Mouse (Mus musculus): ENCODE measurements at regions not wholly inside any gene's neighbourhood (a gene's known extent, or its start where the extent isn't known, plus 50 kb on each side); places are given as distances from the start of the nearest gene placed in this dataset.

GRCm38 (mm10) chr14:62051923-62052322 is 240.5 kb upstream of the Rnaseh2b start:
- H3K27me3 ChIP-seq (ENCODE audit: control insufficient read depth, insufficient read depth, low read length): no peaks in the 10 kb centered on the region
- no peak overlapping the region for H3K27ac ChIP-seq (replicated peaks; ENCODE audit: low read depth, low read length)
- H3K9ac ChIP-seq (replicated peaks; ENCODE audit: low read length): no peak overlapping the region
- DNase-seq (ENCODE audit: low spot score) (no peak), ATAC-seq (replicated peaks; ENCODE audit: insufficient number of reproducible peaks, low FRiP score, low TSS enrichment, low read depth) (no peak)
- no peak overlapping the region for H3K4me2 ChIP-seq (ENCODE audit: low read depth, low read length)
- H3K36me3 ChIP-seq (replicated peaks; ENCODE audit: control insufficient read depth, insufficient read depth, low read depth, low read length): no peaks in the 10 kb centered on the region
- no peaks in the 10 kb centered on the region for H3K4me1 ChIP-seq (ENCODE audit: control insufficient read depth, insufficient read depth, low read length)
- no peaks in the 10 kb centered on the region; the same call in 1 of the 2 replicates for H3K9me3 ChIP-seq (replicated peaks; ENCODE audit: control insufficient read depth, low read length)
- no peak overlapping the region for H3K4me3 ChIP-seq (ENCODE audit: low read depth, low read length)
- 70% methylated on average over 1 of the region's 1 CpGs for WGBS

- Histone ChIP-seq H3K9me3 (replicated peaks; ENCODE audit: control insufficient read depth, low read length) (no peaks in the 10 kb centered on the region; the same call in 1 of the 2 replicates), H3K27me3 (ENCODE audit: control insufficient read depth, insufficient read depth, low read length) (no peaks in the 10 kb centered on the region), H3K9ac (replicated peaks; ENCODE audit: low read length) (no peak overlapping the region), H3K4me2 (ENCODE audit: low read depth, low read length) (no peak overlapping the region), H3K36me3 (replicated peaks; ENCODE audit: control insufficient read depth, insufficient read depth, low read depth, low read length) (no peaks in the 10 kb centered on the region), H3K4me1 (ENCODE audit: control insufficient read depth, insufficient read depth, low read length) (no peaks in the 10 kb centered on the region), H3K4me3 (ENCODE audit: low read depth, low read length) (no peak overlapping the region), H3K27ac (replicated peaks; ENCODE audit: low read depth, low read length) (no peak overlapping the region)
- ATAC-seq (replicated peaks; ENCODE audit: insufficient number of reproducible peaks, low FRiP score, low TSS enrichment, low read depth) (no peak), DNase-seq (ENCODE audit: low spot score) (no peak)
- 78% methylated on average over 6 of the region's 6 CpGs for WGBS
These were observed 239.4 kb upstream of the Rnaseh2b start for GRCm38 (mm10) chr14:62053004-62053403.

- 61% methylated on average over 4 of the region's 4 CpGs for WGBS
- no peak overlapping the region for H3K4me3 ChIP-seq (ENCODE audit: low read depth, low read length)
- H3K4me1 ChIP-seq (ENCODE audit: control insufficient read depth, insufficient read depth, low read length): no peaks in the 10 kb centered on the region
These were observed 235.3 kb upstream of the Rnaseh2b start for GRCm38 (mm10) chr14:62057096-62057495.

GRCm38 (mm10) chr14:62058100-62058499 is 234.3 kb upstream of the Rnaseh2b start:
- DNase-seq (ENCODE audit: low spot score) (no peak), ATAC-seq (replicated peaks; ENCODE audit: insufficient number of reproducible peaks, low FRiP score, low TSS enrichment, low read depth) (no peak)
- Histone ChIP-seq H3K9me3 (replicated peaks; ENCODE audit: control insufficient read depth, low read length) (no peaks in the 10 kb centered on the region; the same call in 1 of the 2 replicates), H3K4me1 (ENCODE audit: control insufficient read depth, insufficient read depth, low read length) (no peaks in the 10 kb centered on the region), H3K4me2 (ENCODE audit: low read depth, low read length) (no peak overlapping the region), H3K9ac (replicated peaks; ENCODE audit: low read length) (no peak overlapping the region), H3K36me3 (replicated peaks; ENCODE audit: control insufficient read depth, insufficient read depth, low read depth, low read length) (no peaks in the 10 kb centered on the region), H3K27me3 (ENCODE audit: control insufficient read depth, insufficient read depth, low read length) (no peaks in the 10 kb centered on the region), H3K27ac (replicated peaks; ENCODE audit: low read depth, low read length) (no peak overlapping the region), H3K4me3 (ENCODE audit: low read depth, low read length) (no peak overlapping the region)
- WGBS: 81% methylated on average over 1 of the region's 1 CpGs

More at GRCm38 (mm10) chr14:62057096-62057495, 235.3 kb upstream of the Rnaseh2b start:
- DNase-seq (ENCODE audit: low spot score) (no peak), ATAC-seq (replicated peaks; ENCODE audit: insufficient number of reproducible peaks, low FRiP score, low TSS enrichment, low read depth) (no peak)
- Histone ChIP-seq H3K9ac (replicated peaks; ENCODE audit: low read length) (no peak overlapping the region), H3K27ac (replicated peaks; ENCODE audit: low read depth, low read length) (no peak overlapping the region), H3K9me3 (replicated peaks; ENCODE audit: control insufficient read depth, low read length) (no peaks in the 10 kb centered on the region; the same call in 1 of the 2 replicates), H3K4me2 (ENCODE audit: low read depth, low read length) (no peak overlapping the region), H3K27me3 (ENCODE audit: control insufficient read depth, insufficient read depth, low read length) (no peaks in the 10 kb centered on the region), H3K36me3 (replicated peaks; ENCODE audit: control insufficient read depth, insufficient read depth, low read depth, low read length) (no peaks in the 10 kb centered on the region)

- no peak overlapping the region for H3K4me3 ChIP-seq (ENCODE audit: low read depth, low read length)
- no peaks in the 10 kb centered on the region for H3K27me3 ChIP-seq (ENCODE audit: control insufficient read depth, insufficient read depth, low read length)
- no peaks in the 10 kb centered on the region for H3K4me1 ChIP-seq (ENCODE audit: control insufficient read depth, insufficient read depth, low read length)
- no peaks in the 10 kb centered on the region for H3K9me3 ChIP-seq (replicated peaks; ENCODE audit: control insufficient read depth, low read length)
- 80% methylated on average over 6 of the region's 6 CpGs for WGBS
- no peak for ATAC-seq (replicated peaks; ENCODE audit: insufficient number of reproducible peaks, low FRiP score, low TSS enrichment, low read depth)
- no peak for DNase-seq (ENCODE audit: low spot score)
- no peak overlapping the region for H3K4me2 ChIP-seq (ENCODE audit: low read depth, low read length)
- no peak overlapping the region for H3K27ac ChIP-seq (replicated peaks; ENCODE audit: low read depth, low read length)
- no peak overlapping the region for H3K9ac ChIP-seq (replicated peaks; ENCODE audit: low read length)
- H3K36me3 ChIP-seq (replicated peaks; ENCODE audit: control insufficient read depth, insufficient read depth, low read depth, low read length): no peaks in the 10 kb centered on the region
These were observed 221.2 kb upstream of the Rnaseh2b start for GRCm38 (mm10) chr14:62071140-62071539.

GRCm38 (mm10) chr14:62084047-62084446 is 208.3 kb upstream of the Rnaseh2b start:
- ATAC-seq (replicated peaks; ENCODE audit: insufficient number of reproducible peaks, low FRiP score, low TSS enrichment, low read depth) (no peak), DNase-seq (ENCODE audit: low spot score) (no peak)
- Histone ChIP-seq H3K4me1 (ENCODE audit: control insufficient read depth, insufficient read depth, low read length) (no peaks in the 10 kb centered on the region), H3K9me3 (replicated peaks; ENCODE audit: control insufficient read depth, low read length) (no peaks in the 10 kb centered on the region), H3K27ac (replicated peaks; ENCODE audit: low read depth, low read length) (no peak overlapping the region), H3K4me2 (ENCODE audit: low read depth, low read length) (no peak overlapping the region), H3K27me3 (ENCODE audit: control insufficient read depth, insufficient read depth, low read length) (no peaks in the 10 kb centered on the region), H3K9ac (replicated peaks; ENCODE audit: low read length) (no peak overlapping the region), H3K4me3 (ENCODE audit: low read depth, low read length) (no peak overlapping the region), H3K36me3 (replicated peaks; ENCODE audit: control insufficient read depth, insufficient read depth, low read depth, low read length) (no peaks in the 10 kb centered on the region)
- WGBS: 70% methylated on average over 2 of the region's 2 CpGs

GRCm38 (mm10) chr14:62088174-62088573 is 204.2 kb upstream of the Rnaseh2b start:
- no peaks in the 10 kb centered on the region for H3K36me3 ChIP-seq (replicated peaks; ENCODE audit: control insufficient read depth, insufficient read depth, low read depth, low read length)
- no peak overlapping the region for H3K4me2 ChIP-seq (ENCODE audit: low read depth, low read length)
- no peak overlapping the region for H3K27ac ChIP-seq (replicated peaks; ENCODE audit: low read depth, low read length)
- ATAC-seq (replicated peaks; ENCODE audit: insufficient number of reproducible peaks, low FRiP score, low TSS enrichment, low read depth): no peak
- H3K9me3 ChIP-seq (replicated peaks; ENCODE audit: control insufficient read depth, low read length): no peaks in the 10 kb centered on the region
- no peak overlapping the region for H3K4me3 ChIP-seq (ENCODE audit: low read depth, low read length)
- no peak overlapping the region for H3K9ac ChIP-seq (replicated peaks; ENCODE audit: low read length)
- H3K27me3 ChIP-seq (ENCODE audit: control insufficient read depth, insufficient read depth, low read length): no peaks in the 10 kb centered on the region
- no peak for DNase-seq (ENCODE audit: low spot score)
- no peaks in the 10 kb centered on the region for H3K4me1 ChIP-seq (ENCODE audit: control insufficient read depth, insufficient read depth, low read length)
- WGBS: 55% methylated on average over 3 of the region's 3 CpGs

- no peaks in the 10 kb centered on the region for H3K36me3 ChIP-seq (replicated peaks; ENCODE audit: control insufficient read depth, insufficient read depth, low read depth, low read length)
- H3K4me3 ChIP-seq (ENCODE audit: low read depth, low read length): no peak overlapping the region
- no peaks in the 10 kb centered on the region for H3K4me1 ChIP-seq (ENCODE audit: control insufficient read depth, insufficient read depth, low read length)
- no peak for DNase-seq (ENCODE audit: low spot score)
- no peaks in the 10 kb centered on the region for H3K9me3 ChIP-seq (replicated peaks; ENCODE audit: control insufficient read depth, low read length)
- H3K4me2 ChIP-seq (ENCODE audit: low read depth, low read length): no peak overlapping the region
- no peaks in the 10 kb centered on the region for H3K27me3 ChIP-seq (ENCODE audit: control insufficient read depth, insufficient read depth, low read length)
- H3K27ac ChIP-seq (replicated peaks; ENCODE audit: low read depth, low read length): no peak overlapping the region
- ATAC-seq (replicated peaks; ENCODE audit: insufficient number of reproducible peaks, low FRiP score, low TSS enrichment, low read depth): no peak
- H3K9ac ChIP-seq (replicated peaks; ENCODE audit: low read length): no peak overlapping the region
- WGBS: 89% methylated on average over 3 of the region's 3 CpGs
These were observed 174.9 kb upstream of the Rnaseh2b start for GRCm38 (mm10) chr14:62117532-62117931.

All from embryonic facial prominence, embryonic 11.5 days (tissue).